Mouse (Mus musculus): ENCODE results near the gene Aldoart2. TPM values are rescaled to one million over a fixed set of nuclear protein-coding genes. Genes with fewer than 3 reads are reported as not detected.
"Not testable (repeated sequence)": the region's sequence is repeated elsewhere in the genome, so short reads cannot be mapped to it uniquely, and the experiment has no call there.

Gene Aldoart2
- polyA plus RNA-seq, 1 experiment, result not detected

DNA sequence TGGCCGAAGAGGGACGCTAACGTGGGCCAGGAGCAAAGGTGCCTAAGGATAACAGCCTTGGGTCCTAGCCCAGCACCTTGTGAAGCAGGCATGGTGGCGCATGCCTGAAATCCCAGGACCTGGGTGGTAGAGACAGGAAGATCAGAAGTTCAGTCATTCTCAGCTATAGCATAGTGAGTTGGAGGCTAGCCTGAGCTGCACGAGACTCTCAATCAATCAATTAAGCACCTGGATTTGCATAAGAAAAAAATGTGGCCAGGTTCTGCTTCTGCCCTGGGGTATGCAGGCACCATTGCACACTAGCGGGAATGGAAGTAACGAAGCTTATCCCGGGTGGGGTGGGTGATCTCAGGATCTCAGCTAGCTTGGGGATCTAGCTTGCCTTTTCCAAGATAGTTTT, 25.9 kb upstream of the Aldoart2 start:
- 73% methylated on average over 8 of the region's 8 CpGs for WGBS
- DNase-seq (ENCODE audit: low read depth in 1 of 2, low spot score in 2 of 2), result no peak

DNA sequence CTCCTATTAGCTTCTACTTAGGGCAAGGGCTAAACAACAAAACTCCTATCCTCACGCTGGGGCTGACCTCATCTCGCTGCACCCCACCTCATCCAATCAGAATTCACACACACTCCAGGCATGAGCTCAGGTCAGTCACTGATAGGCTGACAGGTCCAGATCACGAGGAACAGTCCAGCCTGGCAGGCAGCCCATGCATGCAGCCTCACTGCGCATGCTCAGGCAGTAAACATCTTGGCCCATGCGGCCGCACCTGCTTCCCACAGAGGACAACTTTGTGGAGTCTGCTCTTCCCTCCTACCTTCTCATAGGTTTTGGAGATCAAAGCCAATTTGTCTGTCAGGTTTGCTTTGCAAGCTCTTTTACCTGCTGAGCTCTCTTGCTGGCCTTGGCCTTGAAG, 10.1 kb upstream of the Aldoart2 start:
- not testable (repeated sequence) for DNase-seq (ENCODE audit: low read depth in 1 of 2, low spot score in 2 of 2); H3K27me3 ChIP-seq (ENCODE audit: control insufficient read depth, insufficient read depth, low read length); H3K36me3 ChIP-seq (ENCODE audit: control insufficient read depth, insufficient read depth, low read length); H3K4me3 ChIP-seq (ENCODE audit: extremely low read depth, insufficient read depth, insufficient read length); H3K27ac ChIP-seq (ENCODE audit: insufficient read depth, low read length); H3K4me1 ChIP-seq (ENCODE audit: control insufficient read depth, insufficient read depth, insufficient read length)
- 86% methylated on average over 6 of the region's 6 CpGs for WGBS

More for the DNA sequence above, 25.9 kb upstream of the Aldoart2 start:
- no peaks in the 10 kb centered on the region for H3K4me1 ChIP-seq (ENCODE audit: control insufficient read depth, insufficient read depth, insufficient read length)
- no peak overlapping the region for H3K4me3 ChIP-seq (ENCODE audit: extremely low read depth, insufficient read depth, insufficient read length)
- H3K27me3 ChIP-seq (ENCODE audit: control insufficient read depth, insufficient read depth, low read length), result peaks cover 1% of the 10 kb centered on the region; the same call in 1 of the 2 replicates
- TF ChIP-seq CTCF (IDR thresholded peaks at IDR 0.05; ENCODE audit: extremely low read depth, insufficient read depth, insufficient read length, insufficient replicate concordance) (no peak), POLR2A (IDR thresholded peaks at IDR 0.05; ENCODE audit: low read depth, low read length) (no peak)
- H3K36me3 ChIP-seq (ENCODE audit: control insufficient read depth, insufficient read depth, low read length), result no peaks in the 10 kb centered on the region
- H3K27ac ChIP-seq (ENCODE audit: insufficient read depth, low read length), result no peak overlapping the region

DNA sequence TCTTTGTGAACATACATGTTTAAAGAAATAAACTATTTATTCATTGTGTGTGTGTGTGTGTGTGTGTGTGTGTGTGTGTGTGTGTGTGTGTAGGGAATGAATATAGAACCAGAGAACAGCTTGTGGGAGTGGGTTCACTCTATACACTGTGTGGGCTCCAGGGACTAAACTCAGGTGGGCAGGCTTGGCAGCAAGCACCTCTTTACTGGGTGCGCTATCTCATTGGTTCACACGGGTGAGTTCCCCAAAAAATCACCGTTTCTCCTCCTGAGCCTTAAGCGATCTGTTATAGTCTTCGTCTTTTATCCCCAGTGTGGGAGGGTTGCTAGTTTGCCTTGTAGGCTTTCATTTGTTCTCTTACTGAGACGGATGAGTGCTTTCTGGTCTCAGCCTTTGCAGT, 7.2 kb upstream of the Aldoart2 start:
- Histone ChIP-seq H3K27me3 (ENCODE audit: control insufficient read depth, insufficient read depth, low read length) (no peaks in the 10 kb centered on the region), H3K4me3 (ENCODE audit: extremely low read depth, insufficient read depth, insufficient read length) (no peak overlapping the region), H3K36me3 (ENCODE audit: control insufficient read depth, insufficient read depth, low read length) (no peaks in the 10 kb centered on the region), H3K4me1 (ENCODE audit: control insufficient read depth, insufficient read depth, insufficient read length) (no peaks in the 10 kb centered on the region; the same call in 1 of the 2 replicates), H3K27ac (ENCODE audit: insufficient read depth, low read length) (no peak overlapping the region)
- TF ChIP-seq CTCF (IDR thresholded peaks at IDR 0.05; ENCODE audit: extremely low read depth, insufficient read depth, insufficient read length, insufficient replicate concordance) (no peak), POLR2A (IDR thresholded peaks at IDR 0.05; ENCODE audit: low read depth, low read length) (no peak)
- no peak for DNase-seq (ENCODE audit: low read depth in 1 of 2, low spot score in 2 of 2)
- WGBS, result 82% methylated on average over 6 of the region's 6 CpGs

DNA sequence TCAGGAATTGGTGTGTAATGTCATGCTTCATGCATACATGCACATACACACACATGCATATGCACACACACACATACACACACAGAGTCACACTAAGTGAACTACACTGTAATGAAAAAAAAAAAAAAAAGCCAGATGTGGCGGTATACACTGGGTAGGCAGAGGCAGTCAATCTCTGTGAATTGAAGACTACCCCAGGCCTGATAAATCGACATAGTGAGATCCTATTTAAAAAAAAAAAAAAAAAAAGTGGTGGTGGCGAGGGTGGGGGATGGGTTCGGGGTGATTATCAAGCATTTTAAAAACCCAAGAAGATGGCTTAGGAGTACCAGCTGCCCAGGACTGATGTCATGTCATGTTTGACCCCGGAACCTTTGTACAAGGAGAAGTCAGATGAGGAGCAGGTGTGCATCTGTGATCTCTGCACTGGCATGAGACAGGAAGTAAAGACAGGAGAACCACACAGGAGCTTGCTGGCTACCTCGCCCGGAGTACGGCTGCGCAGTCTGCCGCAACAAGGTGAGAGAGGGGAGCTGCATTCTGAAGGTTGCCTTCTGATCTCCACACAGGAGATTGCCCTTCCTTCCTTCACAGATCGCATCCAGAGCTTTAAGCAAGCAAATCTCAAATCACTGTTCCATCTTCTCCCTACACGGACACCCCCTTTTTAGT, 5.7 kb upstream of the Aldoart2 start:
- 88% methylated on average over 12 of the region's 12 CpGs for WGBS

DNA sequence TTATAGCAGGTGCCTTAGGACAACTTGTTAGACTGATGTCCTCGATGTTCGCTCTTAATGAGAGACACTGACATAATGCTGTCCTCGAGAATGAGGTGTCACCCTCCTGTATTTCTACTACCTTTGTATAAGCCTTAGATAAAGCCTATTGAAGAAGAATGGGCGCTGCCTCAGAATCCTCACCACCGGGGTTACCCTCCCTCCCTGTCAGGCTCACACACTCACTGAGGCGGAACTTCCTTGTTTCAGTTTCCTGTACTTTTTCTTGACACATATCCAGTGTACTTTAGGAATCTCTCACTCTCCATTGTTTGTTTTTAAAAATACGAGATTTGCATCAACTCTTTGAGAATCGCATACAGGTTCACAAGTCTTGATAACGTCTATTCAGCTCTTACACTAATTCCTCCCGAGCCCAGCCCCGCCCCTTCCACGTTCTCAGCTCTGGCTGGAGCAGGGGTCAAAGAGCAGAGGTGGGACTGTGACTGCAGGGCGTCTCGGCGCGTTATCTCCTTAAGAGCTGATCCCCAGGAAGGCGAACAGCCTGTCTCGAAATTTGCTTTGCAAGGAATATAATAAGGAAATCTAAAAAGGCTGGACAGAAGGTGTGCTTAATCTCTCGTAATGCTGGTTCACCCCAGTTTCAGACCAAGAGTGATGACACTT, 4.9 kb upstream of the Aldoart2 start:
- no peaks in the 10 kb centered on the region for H3K36me3 ChIP-seq (ENCODE audit: control insufficient read depth, insufficient read depth, low read length)
- H3K27ac ChIP-seq (ENCODE audit: insufficient read depth, low read length), result no peak overlapping the region
- DNase-seq (ENCODE audit: low read depth in 1 of 2, low spot score in 2 of 2), result no peak
- TF ChIP-seq POLR2A (IDR thresholded peaks at IDR 0.05; ENCODE audit: low read depth, low read length), result no peak
- TF ChIP-seq CTCF (IDR thresholded peaks at IDR 0.05; ENCODE audit: extremely low read depth, insufficient read depth, insufficient read length, insufficient replicate concordance), result no peak
- H3K27me3 ChIP-seq (ENCODE audit: control insufficient read depth, insufficient read depth, low read length), result no peaks in the 10 kb centered on the region
- H3K4me3 ChIP-seq (ENCODE audit: extremely low read depth, insufficient read depth, insufficient read length), result peak overlapping the region; percentile 42
- no peaks in the 10 kb centered on the region; the same call in 1 of the 2 replicates for H3K4me1 ChIP-seq (ENCODE audit: control insufficient read depth, insufficient read depth, insufficient read length)
- 10% methylated on average over 19 of the region's 19 CpGs for WGBS

More for the DNA sequence above, 5.7 kb upstream of the Aldoart2 start:
- H3K27me3 ChIP-seq (ENCODE audit: control insufficient read depth, insufficient read depth, low read length), result no peaks in the 10 kb centered on the region
- TF ChIP-seq POLR2A (IDR thresholded peaks at IDR 0.05; ENCODE audit: low read depth, low read length) (no peak), CTCF (IDR thresholded peaks at IDR 0.05; ENCODE audit: extremely low read depth, insufficient read depth, insufficient read length, insufficient replicate concordance) (no peak)
- DNase-seq (ENCODE audit: low read depth in 1 of 2, low spot score in 2 of 2), result no peak
- H3K4me1 ChIP-seq (ENCODE audit: control insufficient read depth, insufficient read depth, insufficient read length), result no peaks in the 10 kb centered on the region; the same call in 1 of the 2 replicates
- no peaks in the 10 kb centered on the region for H3K36me3 ChIP-seq (ENCODE audit: control insufficient read depth, insufficient read depth, low read length)
- no peak overlapping the region for H3K27ac ChIP-seq (ENCODE audit: insufficient read depth, low read length)
- no peak overlapping the region for H3K4me3 ChIP-seq (ENCODE audit: extremely low read depth, insufficient read depth, insufficient read length)

DNA sequence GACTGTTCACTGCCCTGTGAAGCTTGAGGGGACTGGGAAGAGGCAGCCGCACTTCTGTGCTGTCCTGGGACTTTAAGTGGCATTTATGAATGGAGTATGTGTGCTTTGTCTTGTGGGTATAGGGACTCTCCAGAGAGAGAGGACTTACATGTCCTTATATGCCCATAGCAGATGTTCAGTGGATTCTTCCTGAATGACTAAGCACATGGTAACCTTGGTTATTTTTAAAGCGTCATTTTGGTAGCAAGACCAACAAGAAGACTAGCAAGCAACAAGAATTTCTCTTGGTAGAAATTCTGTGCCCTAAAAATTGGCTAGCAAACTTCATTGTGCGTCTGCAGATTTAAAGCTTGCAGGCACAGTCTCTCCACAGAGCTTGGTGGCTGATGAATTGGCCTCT, 1.3 kb upstream of the Aldoart2 start:
- Histone ChIP-seq H3K4me1 (ENCODE audit: control insufficient read depth, insufficient read depth, insufficient read length) (no peaks in the 10 kb centered on the region; the same call in 1 of the 2 replicates), H3K36me3 (ENCODE audit: control insufficient read depth, insufficient read depth, low read length) (no peaks in the 10 kb centered on the region), H3K27me3 (ENCODE audit: control insufficient read depth, insufficient read depth, low read length) (no peaks in the 10 kb centered on the region), H3K4me3 (ENCODE audit: extremely low read depth, insufficient read depth, insufficient read length) (no peak overlapping the region), H3K27ac (ENCODE audit: insufficient read depth, low read length) (no peak overlapping the region)
- TF ChIP-seq POLR2A (IDR thresholded peaks at IDR 0.05; ENCODE audit: low read depth, low read length) (no peak), CTCF (IDR thresholded peaks at IDR 0.05; ENCODE audit: extremely low read depth, insufficient read depth, insufficient read length, insufficient replicate concordance) (no peak)
- no peak for DNase-seq (ENCODE audit: low read depth in 1 of 2, low spot score in 2 of 2)
- WGBS, result 88% methylated on average over 3 of the region's 3 CpGs

Measured in spleen, adult 2 months (tissue).